ENCODE assay signal across 9 mouse cellular contexts in the genomic region with DNA sequence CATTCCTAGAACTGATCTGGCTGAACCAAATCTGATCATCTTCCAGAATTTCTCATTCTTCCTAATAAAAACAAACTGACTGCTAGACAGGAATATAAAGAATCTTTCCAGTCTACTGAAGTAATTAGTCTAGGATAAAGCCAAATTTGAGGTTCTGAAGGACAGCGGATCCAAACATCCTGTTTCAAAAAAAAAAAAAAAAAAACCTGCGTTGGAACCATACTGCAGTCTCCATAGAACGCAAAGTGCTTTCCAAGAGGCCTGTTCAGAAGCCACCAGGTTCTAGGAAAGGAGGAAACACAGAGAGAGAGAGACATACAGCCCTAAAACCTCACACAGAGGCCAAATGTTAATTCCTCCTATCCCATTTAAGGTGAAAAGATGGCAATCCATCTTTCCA. TPM values are rescaled to one million over a fixed set of nuclear protein-coding genes. Genes with fewer than 3 reads are reported as not detected.
DNase-seq lines count a peak whose midpoint lies in the region; ATAC-seq and TF ChIP-seq lines count a peak whose summit lies in the region.
"Had no signal": no experiment of that assay in that cellular context is flagged by ENCODE, and none has a peak within 500 bp of the region (broad histone marks: within the 10 kb centered on the region; RNA-seq: fewer than 3 reads in every experiment).

No protein-coding gene starts in this region.

- no peak for ATAC-seq in heart, embryonic 13.5 days (ENCODE audit: extremely low read depth, insufficient number of reproducible peaks, low FRiP score, low TSS enrichment)
- ATAC-seq in forebrain, embryonic 16.5 days = no peak
- no peak for ATAC-seq in liver, embryonic 16.5 days (ENCODE audit: low read depth)
- ATAC-seq: inflammation-experienced regulatory T-cells, adult 6 months had no signal

- 33% methylated on average over 3 of the region's 3 CpGs for WGBS in heart, embryonic 13.5 days
- WGBS in forebrain, embryonic 16.5 days = 21% methylated on average over 3 of the region's 3 CpGs
- 31% methylated on average over 3 of the region's 3 CpGs for WGBS in liver, embryonic 16.5 days (ENCODE audit: insufficient replicate concordance)

- H3K27ac ChIP-seq in heart, embryonic 13.5 days (replicated peaks) = no peak overlapping the region
- no peak overlapping the region for H3K27ac ChIP-seq in ES-E14 (ENCODE audit: insufficient read depth, low read depth, low read length, poor library complexity, severe bottlenecking)
- H3K27ac ChIP-seq in forebrain, embryonic 16.5 days (ENCODE audit: low read length) = peak overlapping the region; percentile 80; the same call in 1 of the 2 replicates
- no peak overlapping the region for H3K27ac ChIP-seq in liver, embryonic 16.5 days (ENCODE audit: low read length)

- H3K9ac ChIP-seq in heart, embryonic 13.5 days = peak overlapping the region; percentile 81
- H3K9ac ChIP-seq in ES-E14 (ENCODE audit: insufficient read depth, low read depth, low read length, poor library complexity, severe bottlenecking) = peak overlapping the region; percentile 96; the same call in 1 of the 2 replicates
- peak overlapping the region; percentile 69 for H3K9ac ChIP-seq in forebrain, embryonic 16.5 days (replicated peaks; ENCODE audit: low read depth, low read length)
- H3K9ac ChIP-seq in liver, embryonic 16.5 days (ENCODE audit: low read depth, low read length) = no peak overlapping the region

- peak overlapping the region; percentile 78 for H3K4me2 ChIP-seq in heart, embryonic 13.5 days
- peak overlapping the region; percentile 46 for H3K4me2 ChIP-seq in forebrain, embryonic 16.5 days (ENCODE audit: low read length)
- H3K4me2 ChIP-seq in liver, embryonic 16.5 days (ENCODE audit: low read depth, low read length) = peak overlapping the region; percentile 75

- DNase-seq in heart, adult 8-10 months (ENCODE audit: low spot score) = no peak
- no peak for DNase-seq in ES-E14 (ENCODE audit: low read depth, low spot score)
- no peak for DNase-seq in layer of hippocampus, postnatal 10 days (ENCODE audit: low spot score in 2 of 2)
- DNase-seq in layer of hippocampus, postnatal 25 days (ENCODE audit: extremely low spot score in 1 of 2, low spot score in 1 of 2) = no peak
- no peak for DNase-seq in kidney, postnatal 25 days

- H3K27me3 ChIP-seq in heart, embryonic 13.5 days (replicated peaks) = no peaks in the 10 kb centered on the region
- H3K27me3 ChIP-seq in forebrain, embryonic 16.5 days (replicated peaks; ENCODE audit: control insufficient read depth, insufficient read depth, low read length) = no peaks in the 10 kb centered on the region
- no peaks in the 10 kb centered on the region for H3K27me3 ChIP-seq in liver, embryonic 16.5 days (ENCODE audit: control insufficient read depth, insufficient read depth, low read depth, low read length)

- in situ Hi-C loops in ES-E14 (cut with MboI; ENCODE audit: low sequenced_read_pairs in 2 of 2, unreplicated experiment in 2 of 2) = no loop called here

- H3K36me3 ChIP-seq in heart, embryonic 13.5 days = no peaks in the 10 kb centered on the region
- H3K36me3 ChIP-seq in ES-E14 (ENCODE audit: control insufficient read depth, insufficient read depth, low read length, poor library complexity, severe bottlenecking) = no peaks in the 10 kb centered on the region
- no peaks in the 10 kb centered on the region for H3K36me3 ChIP-seq in forebrain, embryonic 16.5 days (ENCODE audit: control insufficient read depth, insufficient read depth)
- no peaks in the 10 kb centered on the region for H3K36me3 ChIP-seq in liver, embryonic 16.5 days (ENCODE audit: control insufficient read depth, insufficient read depth)

- no peaks in the 10 kb centered on the region for H3K9me3 ChIP-seq in heart, embryonic 13.5 days
- H3K9me3 ChIP-seq in ES-E14 (ENCODE audit: control insufficient read depth, insufficient read depth, low read depth, low read length) = no peaks in the 10 kb centered on the region
- no peaks in the 10 kb centered on the region for H3K9me3 ChIP-seq in forebrain, embryonic 16.5 days (ENCODE audit: control insufficient read depth, low read length)
- H3K9me3 ChIP-seq in liver, embryonic 16.5 days (replicated peaks; ENCODE audit: control insufficient read depth, low read length) = no peaks in the 10 kb centered on the region

- H3K4me1 ChIP-seq in heart, embryonic 13.5 days = peaks cover 5% of the 10 kb centered on the region
- H3K4me1 ChIP-seq in ES-E14 (ENCODE audit: control insufficient read depth in 2 of 2, insufficient read depth in 2 of 2, low read length in 2 of 2, poor library complexity in 1 of 2) = no peaks in the 10 kb centered on the region
- no peaks in the 10 kb centered on the region for H3K4me1 ChIP-seq in forebrain, embryonic 16.5 days (replicated peaks; ENCODE audit: control insufficient read depth, insufficient read depth, low read length)
- peaks cover 6% of the 10 kb centered on the region; the same call in 1 of the 2 replicates for H3K4me1 ChIP-seq in liver, embryonic 16.5 days (ENCODE audit: control insufficient read depth, low read depth, low read length)

- H3K4me3 ChIP-seq in heart, embryonic 13.5 days = peak overlapping the region; percentile 63
- peak overlapping the region; percentile 88 to 93; a peak in 3 of 4 replicates for H3K4me3 ChIP-seq in ES-E14 (ENCODE audit: insufficient read depth in 1 of 2, low read depth in 1 of 2, low read length in 2 of 2, poor library complexity in 1 of 2, severe bottlenecking in 1 of 2)
- H3K4me3 ChIP-seq in forebrain, embryonic 16.5 days (replicated peaks; ENCODE audit: low read length) = peak overlapping the region; percentile 63
- H3K4me3 ChIP-seq in liver, embryonic 16.5 days (ENCODE audit: low read depth, low read length) = peak overlapping the region; percentile 72

TF ChIP-seq in ES-E14, 5 proteins besides CTCF, POLR2A, EP300 and RAD21:
- TF ChIP-seq ZNF384 (IDR thresholded peaks at IDR 0.05; ENCODE audit: low read depth, low read length) (peak; percentile 62), MAFK (IDR thresholded peaks at IDR 0.05; ENCODE audit: insufficient read depth, low read depth, low read length) (no peak), ZC3H11A (IDR thresholded peaks at IDR 0.05; ENCODE audit: borderline replicate concordance, low read depth, low read length) (no peak), CHD2 (IDR thresholded peaks at IDR 0.05; ENCODE audit: low read depth, low read length) (no peak)

RNA-seq across cellular contexts. Expression of a gene that starts 1.0 kb away (rescaled TPM):
- 0.37 and 0.56 TPM in 2 replicates for polyA plus RNA-seq in heart, embryonic 13.5 days (2015; fragmentation: Nextera tagmentation; extraction: Ambion mirVana)
- 1 to 10 TPM; 3.2 to 4.2 (median 3.5) TPM for total RNA-seq in heart, adult 8-10 months (2022)
- 9.3 and 12.5 TPM in 2 replicates for total RNA-seq in ES-E14 (2012; rRNA removed)
- polyA plus RNA-seq in forebrain, embryonic 16.5 days (2015; fragmentation: Nextera tagmentation; extraction: Ambion mirVana) = 13.9 and 15.3 TPM in 2 replicates
- polyA plus RNA-seq in liver, embryonic 16.5 days (2015; fragmentation: Nextera tagmentation; extraction: Ambion mirVana) = 0.47 and 0.51 TPM in 2 replicates
- 10 to 100 TPM; 28.3 to 31.2 TPM for total RNA-seq in layer of hippocampus, postnatal 10 days (2021)
- 10 to 100 TPM; 31.8 to 32.4 TPM for total RNA-seq in layer of hippocampus, postnatal 25 days (2021)

RNA-seq across cellular contexts. Expression of a gene that starts 27.7 kb away (rescaled TPM):
- 19.2 and 19.3 TPM in 2 replicates for polyA plus RNA-seq in heart, embryonic 13.5 days (2015; fragmentation: Nextera tagmentation; extraction: Ambion mirVana)
- total RNA-seq in heart, adult 8-10 months (2022) = 10 to 100 TPM; 14.4 to 16.6 (median 15.4) TPM
- 27.4 and 30.2 TPM in 2 replicates for total RNA-seq in ES-E14 (2012; rRNA removed)
- polyA plus RNA-seq in forebrain, embryonic 16.5 days (2015; fragmentation: Nextera tagmentation; extraction: Ambion mirVana) = 25.2 and 30.8 TPM in 2 replicates
- 12.2 and 13.4 TPM in 2 replicates for polyA plus RNA-seq in liver, embryonic 16.5 days (2015; fragmentation: Nextera tagmentation; extraction: Ambion mirVana)
- 10 to 100 TPM; 31.5 to 32.3 TPM for total RNA-seq in layer of hippocampus, postnatal 10 days (2021)
- total RNA-seq in layer of hippocampus, postnatal 25 days (2021) = 10 to 100 TPM; 37.0 to 39.3 TPM

RNA-seq across cellular contexts. Expression of a gene that starts 28.0 kb away (rescaled TPM):
- polyA plus RNA-seq in heart, embryonic 13.5 days (2015; fragmentation: Nextera tagmentation; extraction: Ambion mirVana) = 113 and 130 TPM in 2 replicates
- total RNA-seq in heart, adult 8-10 months (2022) = 10 to 100 TPM; 61.7 to 72.1 (median 66.5) TPM
- total RNA-seq in ES-E14 (2012; rRNA removed) = 57.3 and 77.3 TPM in 2 replicates
- 109 and 112 TPM in 2 replicates for polyA plus RNA-seq in forebrain, embryonic 16.5 days (2015; fragmentation: Nextera tagmentation; extraction: Ambion mirVana)
- 61.6 and 65.5 TPM in 2 replicates for polyA plus RNA-seq in liver, embryonic 16.5 days (2015; fragmentation: Nextera tagmentation; extraction: Ambion mirVana)
- total RNA-seq in layer of hippocampus, postnatal 10 days (2021) = 10 to 100 TPM; 56.7 to 60.6 TPM
- 10 to 100 TPM; 55.8 to 61.8 TPM for total RNA-seq in layer of hippocampus, postnatal 25 days (2021)
